Mouse (Mus musculus) adrenal gland, postnatal 14 days (tissue): Measurements from ENCODE around the gene Chd2. TPM values are rescaled to one million over a fixed set of nuclear protein-coding genes. Genes with fewer than 3 reads are reported as not detected.
"Not testable (repeated sequence)": the region's sequence is repeated elsewhere in the genome, so short reads cannot be mapped to it uniquely, and the experiment has no call there.

Source experiments
- DNase-seq: peaks from one replicate; pipeline ENCODE4 v3.0.0; 2021; ENCODE audit warnings: mixed read lengths
- long read RNA-seq, 2 experiments: library from polyadenylated mRNA; stranded (forward); transcript quantifications; one replicate each; pipeline ENCODE4 v2.0.0; 2021
- total RNA-seq: library from RNA; stranded (reverse); gene quantifications from 2 replicates; pipeline ENCODE4 v1.2.3, GENCODE M21; 2021

Gene Chd2
- 45.1 and 52.8 TPM in 2 replicates for total RNA-seq
- long read RNA-seq, experiment 1, partial matches to known transcripts: 0 of 5 reads
- long read RNA-seq, experiment 1, other reads (novel, unspliced or antisense): 4 of 5 reads
- long read RNA-seq, experiment 2, partial matches to known transcripts: 0 of 6 reads
- long read RNA-seq, experiment 2, other reads (novel, unspliced or antisense): 4 of 6 reads

DNA sequence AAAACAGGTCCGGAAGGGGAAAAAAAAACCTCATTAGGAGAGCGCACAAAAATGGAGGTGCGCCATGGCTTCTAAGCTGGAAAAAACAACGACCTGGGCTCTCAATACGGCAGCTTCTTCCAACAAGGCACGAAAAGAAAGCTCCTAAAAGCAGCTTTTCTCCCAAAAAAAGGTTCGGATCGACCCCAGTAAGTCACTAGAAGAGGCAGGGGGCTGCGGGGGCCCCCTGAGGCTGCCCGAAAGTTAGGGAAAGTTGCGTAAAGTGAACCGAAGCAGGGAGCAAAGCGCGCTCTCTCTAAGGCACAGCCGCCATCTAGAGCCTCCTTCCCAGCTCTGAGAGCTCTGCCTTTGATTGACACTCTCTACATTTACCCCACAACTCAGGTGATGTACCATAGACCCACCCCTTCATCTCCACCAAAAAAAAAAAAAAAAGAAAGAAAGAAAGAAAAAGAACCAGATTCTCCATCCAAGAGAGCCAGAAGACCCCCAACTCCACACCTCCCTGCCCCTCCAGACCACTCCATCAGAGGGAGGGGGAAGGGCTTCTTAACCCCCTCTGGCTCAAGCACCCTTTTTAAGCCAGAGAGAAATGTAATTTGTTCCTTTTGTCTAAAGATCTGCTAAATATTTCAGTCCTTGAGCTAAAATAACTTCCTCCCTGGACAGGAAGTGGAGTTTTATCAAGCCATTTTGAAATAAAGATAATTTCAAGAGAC lies at the start of gene Chd2:
Gene Chd2 (minus strand): TSS at position 419 of the 719 bp plus-strand sequence.
- peak; percentile 77 for DNase-seq

- DNase-seq: no peak
Measured at GRCm38 (mm10) chr7:73590757-73591156, 49.1 kb upstream of the Chd2 start.

- DNase-seq: peak; percentile 83
Measured at GRCm38 (mm10) chr7:73589208-73589771, 47.7 kb upstream of the Chd2 start.

- no peak for DNase-seq
Measured at GRCm38 (mm10) chr7:73588351-73588906, 46.8 kb upstream of the Chd2 start.

DNA sequence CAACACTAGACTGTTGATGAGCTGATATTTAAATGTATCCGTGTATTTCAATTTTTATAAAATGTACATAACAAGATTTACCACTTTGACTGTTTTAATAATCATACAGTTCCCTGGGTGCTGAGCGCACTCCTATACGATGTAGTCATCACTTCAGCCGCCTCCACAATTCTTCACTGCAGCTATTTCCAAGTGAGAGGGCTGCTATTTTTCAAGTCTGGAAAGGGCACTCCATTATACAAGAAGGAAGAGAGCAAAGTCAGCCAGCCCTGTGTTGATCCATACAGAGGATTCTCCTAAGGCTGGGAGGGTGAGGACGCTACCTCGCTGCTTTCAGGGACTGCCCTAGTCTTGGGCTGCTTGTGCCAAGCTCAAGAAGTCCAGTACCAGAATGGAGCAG lies 45.1 kb upstream of the Chd2 start:
- no peak for DNase-seq

DNA sequence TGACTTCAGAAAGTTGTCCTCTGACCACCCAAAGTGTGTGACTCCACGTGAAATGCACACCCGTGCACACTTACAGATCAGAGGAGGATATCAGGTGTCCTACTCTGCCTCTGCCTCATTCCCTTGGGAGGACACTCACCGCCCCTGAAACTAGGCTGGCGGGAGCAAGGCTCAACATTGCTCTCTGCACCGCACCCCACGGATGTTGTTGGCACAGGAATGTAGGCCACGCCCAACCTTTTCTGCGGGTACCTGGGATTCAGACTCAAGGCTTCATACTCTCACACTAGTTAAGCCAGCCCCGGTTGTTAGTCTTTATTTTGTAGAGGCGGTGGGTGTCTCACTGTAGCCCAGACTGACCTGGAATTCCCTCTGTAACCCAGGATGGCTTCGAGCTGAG lies 44.6 kb upstream of the Chd2 start:
- no peak for DNase-seq

DNA sequence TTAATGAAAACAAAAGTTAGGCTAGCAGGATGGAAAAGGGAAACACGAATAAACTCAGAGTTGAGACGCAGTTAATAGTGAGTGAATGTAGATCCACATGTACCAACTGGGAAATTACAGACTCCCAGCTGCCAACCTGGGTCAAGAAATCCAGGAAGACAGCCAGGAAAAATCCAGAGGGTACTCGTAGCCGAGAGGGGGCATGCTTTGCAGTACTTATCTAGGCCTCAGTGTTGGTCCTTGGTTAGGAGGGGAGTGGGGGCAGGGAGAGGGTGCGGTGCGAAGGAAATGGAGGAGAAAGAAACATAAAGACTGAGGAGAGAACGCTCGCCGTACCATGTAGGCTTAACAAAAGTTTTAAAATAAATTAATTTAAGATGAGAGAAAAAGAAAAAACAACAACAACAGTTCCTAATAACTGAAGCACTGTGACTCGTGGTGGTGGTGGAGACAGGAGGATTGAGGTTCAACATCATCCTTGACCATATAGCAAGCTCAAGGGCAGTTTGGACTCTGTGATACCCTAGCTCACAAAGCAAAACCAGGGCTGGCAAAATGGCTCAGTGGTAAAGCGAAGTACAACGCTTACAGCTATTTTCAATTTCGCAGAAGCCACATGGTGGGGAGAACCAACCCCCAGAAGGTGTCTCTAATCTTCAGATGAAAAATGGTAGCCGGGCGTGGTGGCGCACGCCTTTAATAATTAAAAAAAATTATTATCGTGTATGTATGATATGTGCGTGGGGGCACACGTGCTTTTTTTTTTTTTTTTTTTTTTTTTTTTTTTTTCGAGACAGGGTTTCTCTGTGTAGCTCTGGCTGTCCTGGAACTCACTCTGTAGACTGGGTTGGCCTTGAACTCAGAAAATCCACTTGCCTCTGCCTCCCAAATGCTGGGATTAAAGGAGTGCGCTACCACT lies 43.7 kb upstream of the Chd2 start:
- no peak for DNase-seq

- peak; percentile 69 for DNase-seq
Measured at GRCm38 (mm10) chr7:73584009-73584995, 42.7 kb upstream of the Chd2 start.

- no peak for DNase-seq
Measured at GRCm38 (mm10) chr7:73583400-73583799, 41.8 kb upstream of the Chd2 start.

- no peak for DNase-seq
Measured at GRCm38 (mm10) chr7:73581836-73582375, 40.3 kb upstream of the Chd2 start.

DNA sequence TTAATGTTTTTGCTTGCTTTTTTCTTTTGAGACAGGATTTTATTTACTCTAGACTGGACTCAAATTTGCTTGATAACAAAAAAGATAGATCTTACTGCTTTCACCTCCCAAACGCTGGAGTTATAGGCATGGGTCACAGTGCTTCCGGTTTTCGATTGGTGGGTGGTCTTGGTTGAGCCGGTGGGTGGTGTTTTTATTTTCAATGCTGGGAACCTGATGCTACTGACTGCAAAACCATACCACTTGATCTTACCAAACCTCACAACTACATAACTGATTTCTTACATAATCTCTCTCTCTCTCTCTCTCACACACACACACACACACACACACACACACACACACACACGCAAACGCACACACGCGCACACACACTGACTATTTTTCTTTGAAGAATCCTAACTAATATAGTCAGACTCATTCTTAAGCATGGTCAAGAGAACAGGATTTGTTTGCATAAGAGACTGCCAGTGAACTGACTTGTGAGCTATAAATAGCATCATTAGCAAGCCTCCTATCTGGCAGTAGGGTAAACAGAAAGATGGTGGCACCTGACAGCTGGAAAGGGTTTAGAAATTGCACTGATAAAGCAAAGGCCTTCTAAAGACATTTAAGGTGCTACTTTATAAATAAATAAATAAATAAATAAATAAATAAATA lies 37.6 kb upstream of the Chd2 start:
- no peak for DNase-seq

DNA sequence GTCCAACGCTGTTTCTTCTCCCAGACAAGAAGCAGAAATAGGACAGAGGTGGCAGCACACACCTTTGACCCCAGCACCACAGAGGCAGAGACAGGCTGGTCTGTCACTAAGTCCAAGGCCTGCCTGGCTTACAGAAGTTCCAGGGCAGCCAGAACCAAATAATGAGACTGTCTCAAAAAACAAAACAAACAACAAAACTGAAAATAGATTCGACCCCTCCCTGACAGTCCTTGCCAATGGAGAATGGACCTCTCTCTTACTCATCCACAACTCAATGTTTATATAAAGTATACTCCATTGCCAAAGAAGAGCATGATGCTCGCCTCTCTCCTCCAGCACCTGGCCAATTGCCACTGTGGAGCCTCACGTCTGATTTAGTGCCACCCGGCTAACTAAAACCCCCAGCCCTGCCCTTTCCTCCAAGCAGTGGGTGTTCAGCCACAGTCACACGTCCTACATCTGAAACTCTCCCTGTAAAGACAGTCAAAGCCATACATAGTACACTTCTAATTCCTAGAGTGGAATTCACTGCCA lies 36.3 kb upstream of the Chd2 start:
- DNase-seq: no peak

GRCm38 (mm10) chr7:73576101-73576936 lies 34.7 kb upstream of the Chd2 start:
- no peak for DNase-seq

GRCm38 (mm10) chr7:73575257-73575656 lies 33.6 kb upstream of the Chd2 start:
- DNase-seq: no peak

- not testable (repeated sequence) for DNase-seq
Measured at GRCm38 (mm10) chr7:73574673-73575072, 33.0 kb upstream of the Chd2 start.

GRCm38 (mm10) chr7:73572571-73572970 lies 30.9 kb upstream of the Chd2 start:
- DNase-seq: no peak

GRCm38 (mm10) chr7:73568801-73569403 lies 27.3 kb upstream of the Chd2 start:
- DNase-seq: no peak

DNA sequence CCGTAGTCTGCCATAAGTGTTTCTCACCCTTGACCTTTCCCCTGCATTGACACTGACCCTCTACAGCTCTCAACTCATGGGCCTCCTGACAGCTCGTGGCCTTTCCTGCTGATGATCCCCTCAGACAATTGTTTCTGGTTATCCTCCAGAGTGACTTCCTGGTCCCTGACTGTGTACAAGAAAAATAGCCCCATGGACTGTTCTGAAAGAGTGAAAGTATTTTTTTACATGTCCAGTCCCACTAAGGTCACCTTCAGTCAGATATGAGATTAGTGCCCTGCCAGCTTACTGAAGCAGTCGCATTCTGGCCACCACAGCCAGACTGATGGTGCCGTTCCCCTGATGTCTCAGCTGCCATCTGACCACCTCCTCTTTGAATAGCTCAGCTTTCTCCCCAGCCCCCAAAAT lies 26.1 kb upstream of the Chd2 start:
- DNase-seq: no peak
